Mouse (Mus musculus) frontal cortex, adult (tissue): ENCODE results near the gene Ahdc1.
A peak's percentile ranks its signal among the peaks of the same experiment; 100 is the strongest.

Source experiments
- ATAC-seq: cut with Nextera tagmentation; 2 replicates; pipeline ENCODE4 v1.9.2; 2017; ENCODE audit warnings: mild to moderate bottlenecking, moderate library complexity, mixed read lengths; ENCODE audit not compliant: low TSS enrichment

Ahdc1 gene

GRCm38 (mm10) chr4:133054530-133054929 is 43.5 kb downstream of the Ahdc1 start:
- ATAC-seq = no peak

- ATAC-seq = 0 out of 2 replicates have a peak, but pooled peaks have one; percentile 10
Measured at GRCm38 (mm10) chr4:133055163-133055951, 44.3 kb downstream of the Ahdc1 start.

DNA sequence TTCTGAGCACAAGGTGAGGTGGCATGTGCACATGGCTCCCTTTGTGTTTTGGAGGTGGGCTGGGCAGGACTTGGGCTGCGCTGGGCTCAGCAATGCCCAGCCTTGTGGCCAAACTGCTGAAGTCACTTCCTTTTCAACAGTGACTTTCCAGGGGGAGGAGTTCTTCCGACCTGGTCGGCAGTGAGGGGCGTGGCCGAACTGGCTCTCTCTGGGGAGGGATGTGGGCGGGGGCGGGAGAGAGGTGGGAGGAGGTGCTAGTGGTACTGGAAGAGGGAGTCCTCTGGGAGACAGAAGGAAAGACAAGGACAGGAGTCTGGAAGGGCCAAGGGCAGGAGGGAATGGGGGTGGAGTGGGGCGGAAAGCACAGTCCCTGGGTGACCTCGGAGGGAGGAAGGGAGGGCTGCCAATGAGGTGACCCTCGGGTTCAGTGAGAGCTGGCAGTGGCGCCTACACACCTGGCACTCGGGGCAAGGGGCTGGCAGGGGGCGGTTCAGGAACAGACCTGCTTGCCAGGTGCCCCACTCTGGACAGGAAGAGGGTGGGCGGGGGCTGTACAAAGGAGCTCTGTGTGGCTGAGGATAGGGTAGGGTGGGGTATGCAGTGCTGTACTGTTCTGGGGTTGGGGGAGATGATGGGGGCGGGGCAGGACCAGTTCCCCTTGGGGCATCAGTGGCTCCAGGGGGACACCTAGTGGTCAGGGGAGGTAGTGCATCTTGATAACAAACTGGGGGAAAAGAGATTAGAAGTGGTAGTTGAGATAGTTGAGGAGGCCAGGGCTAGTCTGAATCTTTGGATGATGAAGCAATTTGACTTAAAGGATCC is 45.2 kb downstream of the Ahdc1 start:
- ATAC-seq = 0 out of 2 replicates have a peak, but pooled peaks have one; percentile 1

GRCm38 (mm10) chr4:133057389-133058122 is 46.5 kb downstream of the Ahdc1 start:
- no peak for ATAC-seq

DNA sequence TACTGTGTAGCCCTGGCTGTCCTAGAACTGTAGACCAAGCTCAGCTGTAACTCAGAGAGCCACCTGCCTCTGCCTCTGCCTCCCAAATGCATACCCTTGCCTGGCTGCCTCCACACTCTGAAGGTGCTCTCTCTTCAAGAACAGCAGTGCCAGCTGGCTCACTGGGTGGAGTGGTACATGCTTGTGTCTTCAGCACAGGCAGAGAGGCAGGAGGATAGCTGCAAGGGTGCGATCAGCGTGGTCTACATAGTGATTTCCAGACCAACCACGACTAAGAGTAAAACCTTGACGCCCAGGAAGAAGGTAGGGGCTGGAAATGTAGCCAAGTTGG is 47.0 kb downstream of the Ahdc1 start:
- ATAC-seq = 0 out of 2 replicates have a peak, but pooled peaks have one; percentile 17

DNA sequence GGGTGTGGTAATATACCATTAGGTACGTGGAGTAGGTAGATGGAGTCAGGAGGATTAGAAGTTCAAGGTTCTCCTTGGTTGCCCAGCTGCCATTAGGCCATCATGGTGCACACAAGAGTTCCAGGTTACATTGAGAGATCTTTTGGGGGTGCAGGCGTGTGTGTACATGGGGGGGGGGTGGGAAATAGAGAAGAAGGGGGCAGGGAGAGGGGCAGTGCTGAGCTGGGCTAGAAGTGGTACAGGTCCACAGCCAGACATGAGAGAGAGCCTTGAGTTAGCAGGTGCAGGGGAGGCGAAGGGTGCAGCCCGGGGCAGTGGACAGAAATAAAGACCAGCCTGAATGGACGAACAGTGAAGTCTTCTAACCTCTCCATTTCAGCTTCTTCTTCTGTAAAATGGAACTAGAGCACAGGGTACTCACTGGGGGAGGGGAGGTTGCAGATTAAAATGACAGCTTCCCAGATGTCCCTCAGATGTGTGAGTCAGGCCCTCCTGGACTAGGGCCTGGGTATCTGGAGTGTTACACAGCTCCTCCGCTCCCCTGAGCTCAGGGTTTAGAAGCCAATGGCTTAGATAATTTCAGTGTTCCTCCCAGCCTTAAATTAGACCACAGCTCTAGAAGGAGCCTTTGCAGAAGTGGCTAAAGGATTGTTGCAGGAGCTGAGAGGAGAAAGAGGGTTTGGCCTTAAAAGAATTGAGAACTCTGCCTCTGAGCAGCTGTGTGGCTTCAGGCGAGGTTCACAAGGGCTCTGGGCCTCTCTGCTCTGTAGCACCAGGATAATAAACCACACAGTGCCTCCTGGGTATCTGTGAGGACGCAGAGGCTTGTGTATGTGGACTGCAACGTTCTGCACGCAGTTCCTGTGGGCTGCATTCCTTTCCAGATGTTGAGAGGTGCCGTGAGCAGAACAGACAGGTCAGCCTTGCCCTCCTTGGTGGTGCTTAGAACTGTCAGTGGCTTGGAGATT is 47.7 kb downstream of the Ahdc1 start:
- ATAC-seq = no peak

DNA sequence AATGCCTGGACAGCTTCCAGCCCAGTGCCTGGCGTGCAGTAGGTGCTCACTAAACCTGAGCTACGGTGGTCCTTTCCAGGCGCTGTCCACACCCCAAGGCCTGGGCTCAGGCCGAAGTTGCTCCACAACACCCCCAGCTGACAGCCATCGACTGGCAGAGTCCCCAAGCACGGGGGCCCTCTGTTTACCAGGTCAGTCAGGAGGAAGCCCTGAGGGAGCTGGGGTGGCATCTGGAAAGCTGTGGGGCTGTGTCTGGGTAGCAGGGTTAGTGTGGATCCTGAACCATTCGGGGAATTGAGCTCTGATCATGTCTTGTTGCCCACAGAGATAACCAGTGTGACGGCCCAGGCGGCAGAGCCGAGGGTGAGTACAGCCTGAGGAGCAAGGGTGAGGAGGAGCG is 49.6 kb downstream of the Ahdc1 start:
- no peak for ATAC-seq

GRCm38 (mm10) chr4:133061798-133062197 is 50.7 kb downstream of the Ahdc1 start:
- no peak for ATAC-seq

DNA sequence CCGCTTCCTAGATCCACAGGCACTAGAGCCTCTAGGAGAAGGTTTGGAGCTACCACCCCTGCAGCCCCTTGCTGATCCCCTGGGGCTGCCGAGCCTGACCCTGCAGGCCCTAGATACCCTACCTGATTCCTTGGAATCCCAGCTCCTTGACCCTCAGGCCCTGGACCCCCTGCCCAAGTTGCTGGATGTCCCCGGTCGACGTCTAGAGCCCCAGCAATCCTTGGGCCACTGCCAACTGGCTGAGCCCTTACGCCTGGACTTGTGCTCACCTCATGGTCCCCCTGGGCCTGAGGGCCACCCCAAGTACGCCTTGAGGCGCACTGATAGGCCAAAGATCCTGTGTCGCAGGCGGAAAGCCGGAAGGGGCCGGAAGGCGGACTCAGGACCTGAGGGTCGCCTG is 51.2 kb downstream of the Ahdc1 start:
- no peak for ATAC-seq

GRCm38 (mm10) chr4:133063203-133063602 is 52.1 kb downstream of the Ahdc1 start:
- no peak for ATAC-seq

DNA sequence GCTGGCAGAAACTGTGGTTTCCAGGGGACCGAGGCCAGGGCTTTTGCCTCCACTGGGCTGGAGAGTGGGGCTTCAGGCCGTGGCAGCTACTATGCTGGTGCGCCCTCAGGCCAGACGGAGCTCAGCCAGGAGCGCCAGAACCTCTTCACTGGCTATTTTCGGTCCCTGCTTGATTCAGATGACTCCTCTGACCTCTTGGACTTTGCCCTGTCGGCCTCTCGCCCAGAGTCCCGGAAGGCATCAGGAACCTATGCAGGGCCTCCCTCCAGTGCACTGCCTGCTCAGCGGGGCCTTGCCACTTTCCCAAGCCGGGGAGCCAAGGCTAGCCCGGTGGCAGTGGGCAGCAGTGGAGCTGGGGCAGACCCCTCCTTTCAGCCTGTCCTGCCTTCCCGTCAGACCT is 52.7 kb downstream of the Ahdc1 start:
- no peak for ATAC-seq

GRCm38 (mm10) chr4:133064791-133065190 is 53.7 kb downstream of the Ahdc1 start:
- no peak for ATAC-seq

DNA sequence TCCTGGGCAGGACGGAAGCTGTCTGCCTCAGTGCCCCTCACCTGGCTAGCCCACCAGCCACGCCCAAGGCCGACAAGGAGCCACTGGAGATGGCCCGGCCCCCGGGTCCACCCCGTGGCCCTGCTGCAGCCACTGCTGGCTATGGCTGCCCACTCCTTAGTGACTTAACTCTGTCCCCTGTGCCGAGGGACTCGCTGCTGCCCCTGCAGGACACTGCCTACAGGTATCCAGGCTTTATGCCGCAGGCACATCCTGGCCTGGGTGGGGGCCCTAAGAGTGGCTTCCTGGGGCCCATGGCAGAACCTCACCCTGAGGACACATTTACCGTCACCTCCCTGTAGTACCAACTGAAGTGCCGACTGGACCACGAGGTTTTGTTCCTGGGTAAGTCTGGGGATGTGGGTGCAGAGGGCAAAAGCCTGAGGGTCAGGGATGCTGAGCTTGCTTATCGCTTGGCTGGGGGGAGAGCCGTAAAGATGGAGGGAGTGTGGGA is 54.9 kb downstream of the Ahdc1 start:
- no peak for ATAC-seq

DNA sequence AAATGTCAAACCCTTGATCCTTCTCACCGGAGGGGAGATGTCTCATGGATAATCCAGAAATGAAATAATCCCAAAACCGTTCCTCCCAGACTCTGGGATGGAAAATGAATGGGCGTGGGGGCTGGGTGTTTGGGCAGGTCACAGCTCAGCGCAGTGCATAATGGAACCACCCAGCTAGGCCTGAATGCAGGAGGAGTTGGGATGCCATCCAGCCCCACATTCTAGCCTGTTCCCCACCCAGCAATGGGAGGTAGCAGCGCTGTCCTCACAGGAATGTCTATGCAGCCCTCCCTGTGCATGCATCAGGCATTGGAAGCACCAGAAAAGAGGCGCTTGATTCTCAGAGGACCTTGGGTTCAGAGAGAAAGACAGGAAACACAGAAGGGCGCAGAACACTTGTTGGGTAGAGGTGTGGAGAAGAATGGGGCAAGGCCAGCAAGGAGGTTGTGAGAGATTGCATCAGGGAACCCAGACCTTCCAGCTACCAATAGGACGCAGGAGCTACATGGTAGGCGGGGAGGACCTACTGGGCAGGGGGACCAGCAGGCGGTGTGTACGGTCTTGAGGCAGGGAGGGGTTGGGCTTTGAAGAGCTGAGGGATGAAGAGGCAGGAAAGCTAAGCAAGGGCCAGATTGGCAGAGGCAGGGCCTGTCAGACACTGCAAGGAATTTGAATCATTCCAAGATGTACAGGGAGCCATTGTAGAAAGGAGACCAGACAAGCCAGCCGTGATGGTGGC is 57.5 kb downstream of the Ahdc1 start:
- no peak for ATAC-seq

- no peak; the same call in 1 of the 2 replicates for ATAC-seq
Measured at GRCm38 (mm10) chr4:133070388-133070787, 59.3 kb downstream of the Ahdc1 start.

DNA sequence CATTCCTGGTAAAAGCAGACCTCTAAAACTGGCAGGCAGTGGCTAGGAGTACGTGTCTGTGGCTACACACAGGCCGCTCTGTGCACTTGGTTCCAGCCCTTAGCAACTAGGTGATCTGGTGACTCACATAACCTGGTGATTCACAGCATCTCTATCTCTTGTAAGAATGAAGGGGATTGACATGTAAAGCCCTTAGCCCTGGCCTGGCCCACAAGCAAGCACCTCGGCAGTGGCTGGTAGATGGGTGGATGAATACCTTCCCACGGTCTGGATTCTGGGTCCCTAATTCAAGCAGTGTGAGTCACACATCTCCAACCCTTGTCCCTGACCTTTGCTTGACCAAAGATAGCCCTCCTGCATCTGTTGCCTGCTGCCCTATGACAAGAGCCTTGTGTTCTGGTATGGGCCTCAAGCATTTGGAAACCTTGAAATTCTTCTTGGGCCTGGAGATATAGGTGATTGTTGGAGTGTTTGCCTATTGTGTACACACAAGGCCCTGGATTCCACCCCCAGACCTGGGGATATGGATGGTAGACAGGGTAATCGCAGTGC is 59.8 kb downstream of the Ahdc1 start:
- ATAC-seq = no peak

DNA sequence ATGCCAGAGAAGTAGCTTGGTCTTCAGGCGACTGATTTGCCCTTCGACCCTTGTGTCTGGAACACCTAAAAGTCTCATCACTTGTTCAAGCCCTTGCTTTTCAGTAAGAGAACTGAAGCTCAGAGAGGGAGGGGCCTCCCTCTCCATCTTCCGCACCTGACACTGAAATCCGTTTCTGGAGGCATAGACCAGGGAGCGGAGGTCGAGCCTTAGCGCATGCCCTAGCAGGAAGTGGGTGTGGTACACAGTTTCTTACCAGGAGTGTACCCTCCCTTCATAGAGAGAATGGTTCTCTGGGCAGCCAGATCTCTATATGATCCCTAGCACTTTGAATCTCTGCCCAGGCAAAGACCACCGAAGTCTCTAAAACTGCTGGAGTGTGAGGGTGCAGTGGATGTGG is 62.1 kb downstream of the Ahdc1 start:
- ATAC-seq = no peak

DNA sequence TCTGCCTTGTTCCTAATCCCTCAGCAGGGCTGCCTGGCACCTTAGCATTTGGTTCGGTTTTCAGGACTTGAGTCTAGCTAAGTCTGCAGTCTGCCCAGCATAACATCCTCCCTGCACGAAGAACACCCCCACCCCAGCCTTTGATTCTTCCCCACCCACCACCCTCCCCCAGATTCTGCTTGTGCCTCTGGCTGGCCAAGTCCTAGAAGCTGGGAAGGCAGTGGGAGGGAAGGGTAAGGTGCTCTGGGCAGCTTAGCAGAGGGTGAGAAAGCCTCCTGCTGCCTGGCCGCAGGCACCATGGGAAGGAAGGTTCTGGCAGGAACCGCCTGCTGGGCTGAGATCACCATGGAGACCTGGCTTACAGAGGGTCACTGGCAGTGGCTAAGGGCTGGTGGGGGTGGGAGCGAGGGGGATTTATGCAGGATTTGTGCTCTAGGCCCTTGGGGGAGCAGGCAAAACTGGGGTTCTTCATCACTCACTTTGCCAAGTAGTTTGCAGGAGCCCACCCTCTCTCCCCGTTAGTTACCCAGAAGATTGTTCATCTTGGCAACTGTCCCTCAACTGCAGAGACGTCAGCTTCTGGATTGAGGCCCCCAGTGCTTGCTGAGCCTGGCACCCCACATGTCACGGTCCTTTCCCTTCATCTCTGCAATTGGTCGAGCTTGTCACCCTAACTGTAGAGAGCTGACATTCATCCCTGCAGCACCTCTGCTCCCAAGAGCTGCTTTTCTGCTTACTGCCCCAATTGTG is 63.2 kb downstream of the Ahdc1 start:
- ATAC-seq = peak; percentile 55

DNA sequence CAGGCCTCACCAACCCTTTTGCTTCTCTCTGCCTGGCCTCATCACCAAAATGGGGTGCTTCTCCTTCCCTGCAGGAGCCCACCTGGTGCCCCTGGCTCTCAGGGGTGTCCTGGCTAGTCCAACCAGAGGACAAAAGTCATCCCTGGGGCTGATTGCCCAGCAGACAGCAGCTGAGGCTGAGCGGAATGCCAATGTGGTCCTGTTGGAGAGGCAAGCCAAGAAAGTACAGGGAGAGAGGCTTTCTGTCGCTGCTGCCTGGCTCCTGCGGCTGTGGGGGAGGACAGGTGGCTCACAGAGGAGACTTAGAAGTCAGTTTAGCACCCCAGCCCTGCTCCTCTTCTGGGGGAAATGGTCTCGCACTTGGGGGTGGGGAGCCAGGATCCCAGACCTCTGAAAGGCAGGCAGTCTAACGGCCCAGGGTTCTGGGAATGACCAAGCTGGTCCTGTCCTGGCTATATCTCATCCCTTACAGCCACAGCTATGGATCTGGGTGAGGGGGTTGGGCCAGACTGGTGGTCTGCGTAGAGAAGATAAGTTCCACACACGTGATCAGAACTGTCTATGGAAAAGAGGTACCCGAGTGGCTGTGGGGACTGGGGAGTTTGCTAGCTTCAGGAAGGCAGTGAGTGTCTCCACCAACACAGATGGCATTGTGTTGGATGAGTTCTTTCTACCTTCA is 64.0 kb downstream of the Ahdc1 start:
- peak; percentile 19; the same call in 1 of the 2 replicates for ATAC-seq
